Mouse (Mus musculus) CH12.LX (cell line): ENCODE results near the gene Fut11. TPM values are rescaled to one million over a fixed set of nuclear protein-coding genes. Genes with fewer than 3 reads are reported as not detected.

ENCODE experiments used
- DNase-seq: peaks from one replicate; pipeline ENCODE4 v3.0.0-alpha.2; 2013; ENCODE audit errors: extremely low read depth
- H3K27ac ChIP-seq: 2 replicates; pipeline ENCODE4 v1.5.1; 2012; ENCODE audit warnings: low read depth, mild to moderate bottlenecking, control low read depth, moderate library complexity; ENCODE audit not compliant: insufficient read depth
- H3K27me3 ChIP-seq: replicated peaks from 2 replicates; pipeline ENCODE3; 2012; ENCODE audit warnings: inconsistent platforms
- H3K36me3 ChIP-seq, 2 experiments: replicated peaks in 1 of 2; 2 replicates each; pipeline versions ENCODE3 to v1.6.1; 2012; ENCODE audit warnings: inconsistent platforms in 1 of 2, low read length in 1 of 2, mild to moderate bottlenecking in 1 of 2, mixed read lengths in 1 of 2, moderate library complexity in 1 of 2; ENCODE audit not compliant: control insufficient read depth in 1 of 2, insufficient read depth in 1 of 2
- H3K4me1 ChIP-seq, 2 experiments: 2 replicates each; pipeline ENCODE4 v1.6.1; 2012; ENCODE audit warnings: inconsistent platforms in 1 of 2, moderate library complexity in 1 of 2; ENCODE audit not compliant: insufficient read depth in 2 of 2, control insufficient read depth in 1 of 2
- H3K4me2 ChIP-seq: 2 replicates; pipeline ENCODE4 v1.6.1; 2012; ENCODE audit warnings: low read depth, mild to moderate bottlenecking, control low read depth; ENCODE audit not compliant: poor library complexity, insufficient read depth, severe bottlenecking
- H3K4me3 ChIP-seq, 3 experiments: fragments of 150-350 bp in 1 of 3; sonication (generic) in 1 of 3; replicated peaks in 1 of 3; 2 replicates each; pipeline versions ENCODE3 to v1.5.1; 2011 to 2012; ENCODE audit warnings: low read depth in 2 of 3, low read length in 2 of 3, mild to moderate bottlenecking in 2 of 3, moderate library complexity in 2 of 3, control low read depth in 1 of 3, improper control_type of control experiment in 1 of 3, inconsistent platforms in 1 of 3, mixed read lengths in 1 of 3; ENCODE audit not compliant: poor library complexity in 1 of 3
- H3K79me2 ChIP-seq: replicated peaks from 2 replicates; pipeline ENCODE4 v1.6.1; 2012; ENCODE audit warnings: mild to moderate bottlenecking, moderate library complexity; ENCODE audit not compliant: control insufficient read depth, poor library complexity, insufficient read depth, severe bottlenecking; ENCODE audit errors: extremely low read depth
- H3K9ac ChIP-seq: 2 replicates; pipeline ENCODE4 v1.6.1; 2012; ENCODE audit warnings: low read depth, mild to moderate bottlenecking, control low read depth, moderate library complexity; ENCODE audit not compliant: insufficient read depth
- H3K9me3 ChIP-seq: replicated peaks from 2 replicates; pipeline ENCODE3; 2012; ENCODE audit warnings: low read length, inconsistent platforms, mixed read lengths
- BHLHE40 ChIP-seq: IDR thresholded peaks from 2 replicates; pipeline ENCODE4 v1.6.1; 2011; ENCODE audit warnings: mild to moderate bottlenecking, low read depth, low read length, improper control_type of control experiment
- CHD1 ChIP-seq: IDR thresholded peaks from 2 replicates; pipeline ENCODE4 v1.6.1; 2012; ENCODE audit warnings: low read depth, low read length, improper control_type of control experiment, inconsistent platforms
- CHD2 ChIP-seq: IDR thresholded peaks from 2 replicates; pipeline ENCODE4 v1.6.1; 2011; ENCODE audit warnings: low read length, improper control_type of control experiment
- CTCF ChIP-seq, 2 experiments: IDR thresholded peaks in 1 of 2; conservative IDR thresholded peaks in 1 of 2; 2 replicates each; pipeline ENCODE4 v1.5.1; 2011 to 2012; ENCODE audit warnings: low read depth in 2 of 2, low read length in 2 of 2, improper control_type of control experiment in 1 of 2, inconsistent platforms in 1 of 2, mild to moderate bottlenecking in 1 of 2, moderate library complexity in 1 of 2
- E2F4 ChIP-seq: IDR thresholded peaks from 2 replicates; pipeline ENCODE4 v1.6.1; 2011; ENCODE audit warnings: low read depth, low read length, improper control_type of control experiment; ENCODE audit not compliant: insufficient replicate concordance
- ELF1 ChIP-seq: IDR thresholded peaks from 2 replicates; pipeline ENCODE4 v1.6.1; 2014; ENCODE audit warnings: low read depth, mild to moderate bottlenecking, inconsistent platforms, low read length, improper control_type of control experiment
- EP300 ChIP-seq: IDR thresholded peaks from 2 replicates; pipeline ENCODE4 v1.6.1; 2011; ENCODE audit warnings: low read length, improper control_type of control experiment
- ETS1 ChIP-seq: conservative IDR thresholded peaks from 2 replicates; pipeline ENCODE4 v1.6.1; 2012; ENCODE audit warnings: low read depth, mild to moderate bottlenecking, inconsistent platforms, low read length, improper control_type of control experiment, moderate library complexity
- HCFC1 ChIP-seq: IDR thresholded peaks from 2 replicates; pipeline ENCODE4 v1.6.1; 2012; ENCODE audit warnings: low read depth, mild to moderate bottlenecking, inconsistent platforms, low read length, improper control_type of control experiment
- JUN ChIP-seq: IDR thresholded peaks from 2 replicates; pipeline ENCODE4 v1.6.1; 2011; ENCODE audit warnings: low read depth, mild to moderate bottlenecking, low read length, improper control_type of control experiment, moderate library complexity; ENCODE audit not compliant: insufficient read depth
- JUND ChIP-seq: conservative IDR thresholded peaks from 2 replicates; pipeline ENCODE4 v1.6.1; 2011; ENCODE audit warnings: low read depth, low read length, improper control_type of control experiment
- KAT2A ChIP-seq: IDR thresholded peaks from 2 replicates; pipeline ENCODE4 v1.6.1; 2012; ENCODE audit warnings: low read length, improper control_type of control experiment, inconsistent platforms; ENCODE audit not compliant: insufficient replicate concordance
- MAFK ChIP-seq: IDR thresholded peaks from 2 replicates; pipeline ENCODE4 v1.6.1; 2011; ENCODE audit warnings: low read length, improper control_type of control experiment; ENCODE audit not compliant: insufficient replicate concordance
- MAX ChIP-seq: IDR thresholded peaks from 2 replicates; pipeline ENCODE4 v1.6.1; 2011; ENCODE audit warnings: low read length, improper control_type of control experiment
- MAZ ChIP-seq: IDR thresholded peaks from 2 replicates; pipeline ENCODE4 v1.6.1; 2012; ENCODE audit warnings: low read depth, mild to moderate bottlenecking, inconsistent platforms, low read length, improper control_type of control experiment, moderate library complexity
- MEF2A ChIP-seq: IDR thresholded peaks from 2 replicates; pipeline ENCODE4 v1.6.1; 2014; ENCODE audit warnings: low read depth, mild to moderate bottlenecking, inconsistent platforms, low read length, improper control_type of control experiment, borderline replicate concordance
- MYC ChIP-seq: IDR thresholded peaks from 2 replicates; pipeline ENCODE4 v1.6.1; 2011; ENCODE audit warnings: low read depth, mild to moderate bottlenecking, improper control_type of control experiment, low read length
- NRF1 ChIP-seq: IDR thresholded peaks from 2 replicates; pipeline ENCODE4 v1.6.1; 2014; ENCODE audit warnings: low read depth, mild to moderate bottlenecking, inconsistent platforms, low read length, improper control_type of control experiment, moderate library complexity
- PAX5 ChIP-seq: IDR thresholded peaks from 2 replicates; pipeline ENCODE4 v1.6.1; 2012; ENCODE audit warnings: low read length, inconsistent platforms, mixed read lengths
- POLR2A ChIP-seq: IDR thresholded peaks from 2 replicates; pipeline ENCODE4 v1.6.1; 2011; ENCODE audit warnings: low read depth, mild to moderate bottlenecking, improper control_type of control experiment, low read length
- POLR2AphosphoS2 ChIP-seq: IDR thresholded peaks from 2 replicates; pipeline ENCODE4 v1.6.1; 2011; ENCODE audit warnings: low read depth, low read length, improper control_type of control experiment
- RAD21 ChIP-seq: IDR thresholded peaks from 2 replicates; pipeline ENCODE4 v1.6.1; 2011; ENCODE audit warnings: low read depth, mild to moderate bottlenecking, low read length, improper control_type of control experiment, moderate library complexity
- RCOR1 ChIP-seq: conservative IDR thresholded peaks from 2 replicates; pipeline ENCODE4 v1.6.1; 2012; ENCODE audit warnings: low read depth, mild to moderate bottlenecking, inconsistent platforms, low read length, improper control_type of control experiment
- SIN3A ChIP-seq: IDR thresholded peaks from 2 replicates; pipeline ENCODE4 v1.6.1; 2012; ENCODE audit warnings: low read length, improper control_type of control experiment, inconsistent platforms
- SMC3 ChIP-seq: IDR thresholded peaks from 2 replicates; pipeline ENCODE4 v1.6.1; 2011; ENCODE audit warnings: low read depth, low read length, improper control_type of control experiment
- TBP ChIP-seq: conservative IDR thresholded peaks from 2 replicates; pipeline ENCODE4 v1.6.1; 2011; ENCODE audit warnings: low read depth, low read length, improper control_type of control experiment
- TCF12 ChIP-seq: IDR thresholded peaks from 2 replicates; pipeline ENCODE4 v1.6.1; 2014; ENCODE audit warnings: low read depth, mild to moderate bottlenecking, inconsistent platforms, low read length, improper control_type of control experiment
- UBTF ChIP-seq: IDR thresholded peaks from 2 replicates; pipeline ENCODE4 v1.6.1; 2012; ENCODE audit warnings: low read depth, mild to moderate bottlenecking, inconsistent platforms, low read length, improper control_type of control experiment, moderate library complexity
- USF1 ChIP-seq: IDR thresholded peaks from 2 replicates; pipeline ENCODE4 v1.6.1; 2014; ENCODE audit warnings: low read depth, mild to moderate bottlenecking, inconsistent platforms, low read length, improper control_type of control experiment
- USF2 ChIP-seq: conservative IDR thresholded peaks from 2 replicates; pipeline ENCODE4 v1.6.1; 2011; ENCODE audit warnings: low read depth, low read length, improper control_type of control experiment
- ZC3H11A ChIP-seq: IDR thresholded peaks from 2 replicates; pipeline ENCODE4 v1.6.1; 2012; ENCODE audit warnings: low read depth, mild to moderate bottlenecking, inconsistent platforms, low read length, improper control_type of control experiment
- ZKSCAN1 ChIP-seq: IDR thresholded peaks from 2 replicates; pipeline ENCODE4 v1.6.1; 2012; ENCODE audit warnings: low read depth, inconsistent platforms, low read length, improper control_type of control experiment, borderline replicate concordance
- ZMIZ1 ChIP-seq: IDR thresholded peaks from 2 replicates; pipeline ENCODE4 v1.6.1; 2012; ENCODE audit warnings: low read depth, mild to moderate bottlenecking, inconsistent platforms, low read length, improper control_type of control experiment
- ZNF384 ChIP-seq: IDR thresholded peaks from 2 replicates; pipeline ENCODE4 v1.6.1; 2012; ENCODE audit warnings: low read depth, low read length, improper control_type of control experiment, inconsistent platforms
- dilution Hi-C: fragments of 300-500 bp; cut with MboI; formaldehyde crosslinking; loops from 2 replicates; pipeline ENCODE4 v1.14.3; 2020; ENCODE audit warnings: low sequenced_read_pairs; ENCODE audit not compliant: extremely low pct_unique_long_range_greater_than_20kb, extremely low pct_ligation_motif_present
- in situ Hi-C: fragments of 300-500 bp; cut with MboI; formaldehyde crosslinking; loops from 3 replicates; pipeline ENCODE4 v1.14.3; 2019; ENCODE audit warnings: low sequenced_read_pairs, low pct_ligation_motif_present, low pct_unique_long_range_greater_than_20kb, mixed read lengths
- polyA plus RNA-seq: library from polyadenylated mRNA; unstranded; fragments of >175 nt; gene quantifications from 2 replicates; pipeline ENCODE4 v1.2.1, GENCODE M21; 2012; ENCODE audit warnings: low read depth; ENCODE audit not compliant: insufficient read length
- total RNA-seq, 2 experiments: library from RNA; depleted of rRNA; stranded (reverse); fragments of 300-350 nt in 1 of 2; fragments of >200 nt in 1 of 2; gene quantifications; 2 replicates each; pipeline ENCODE4 v1.2.3; 2012 to 2014

The Fut11 gene
- total and polyA plus RNA-seq, 3 experiments, result 2.9 to 3.8 (median 3.7) TPM

- no peak overlapping the region for H3K4me2 ChIP-seq
- dilution Hi-C loops, result no loop called here
- no peaks in the 10 kb centered on the region for H3K9me3 ChIP-seq
- H3K4me3 ChIP-seq, result no peak overlapping the region
- H3K79me2 ChIP-seq, result no peaks in the 10 kb centered on the region; the same call in 1 of the 2 replicates
- peaks cover 0 to 20% of the 10 kb centered on the region in 2 experiments; a peak in 2 of 4 replicates for H3K4me1 ChIP-seq
- no peak overlapping the region for H3K9ac ChIP-seq
- in situ Hi-C loops, result no loop called here
- H3K36me3 ChIP-seq, result peaks cover 39 to 74% of the 10 kb centered on the region in 2 experiments
- no peak overlapping the region for H3K27ac ChIP-seq
- no peak for TF ChIP-seq USF1
- no peak for TF ChIP-seq ZKSCAN1
- TF ChIP-seq TBP, result no peak
- no peak for TF ChIP-seq EP300
- TF ChIP-seq MAX, result 0 out of 2 replicates have a peak, but pooled peaks have one; percentile 26
- TF ChIP-seq POLR2AphosphoS2, result no peak
- TF ChIP-seq ZC3H11A, result no peak
- no peak for TF ChIP-seq ZNF384
- no peak for TF ChIP-seq MEF2A
- TF ChIP-seq UBTF, result no peak
- TF ChIP-seq JUN, result no peak
- TF ChIP-seq CHD2, result no peak
- TF ChIP-seq CHD1, result no peak
- TF ChIP-seq MAFK, result no peak
- no peak for TF ChIP-seq NRF1
- TF ChIP-seq BHLHE40, result no peak
- TF ChIP-seq TCF12, result no peak
- peak; percentile 35 to 64; a peak in 2 of 4 replicates for TF ChIP-seq CTCF (conservative IDR thresholded peaks at IDR 0.05 in 1 of 2, IDR thresholded peaks at IDR 0.05 in 1 of 2; ENCODE audit: low read depth in 2 of 2, low read length in 2 of 2)
- TF ChIP-seq SMC3, result peak; percentile 44
- TF ChIP-seq HCFC1, result no peak
- TF ChIP-seq RAD21, result peak; percentile 27
- TF ChIP-seq POLR2A, result no peak
- TF ChIP-seq ETS1, result no peak
- TF ChIP-seq ZMIZ1, result no peak
- no peak for TF ChIP-seq SIN3A
- TF ChIP-seq E2F4, result no peak
- no peak for TF ChIP-seq KAT2A
- TF ChIP-seq RCOR1, result no peak
- TF ChIP-seq ELF1, result no peak
- no peak for TF ChIP-seq USF2
- no peak for TF ChIP-seq PAX5
- TF ChIP-seq JUND, result no peak
- TF ChIP-seq MAZ, result no peak
- no peak for TF ChIP-seq MYC
- TF ChIP-seq, all 38 proteins: peak for 4
- H3K27me3 ChIP-seq, result no peaks in the 10 kb centered on the region
- peak; percentile 56 for DNase-seq
These were observed 42.5 kb downstream of the Fut11 start for GRCm38 (mm10) chr14:20737306-20737705.
